Mouse (Mus musculus): ENCODE results near the gene Copb1. TPM values are rescaled to one million over a fixed set of nuclear protein-coding genes. Genes with fewer than 3 reads are reported as not detected.
"Not testable (repeated sequence)": the region's sequence is repeated elsewhere in the genome, so short reads cannot be mapped to it uniquely, and the experiment has no call there.

The Copb1 gene
- polyA plus RNA-seq, 1 experiment from 2014 or later, result 93.2 TPM

- no peak overlapping the region for H3K4me2 ChIP-seq
- no peaks in the 10 kb centered on the region for H3K9me3 ChIP-seq (replicated peaks; ENCODE audit: control insufficient read depth, low read length)
- no peak overlapping the region for H3K4me3 ChIP-seq (ENCODE audit: low read depth, low read length)
- H3K27ac ChIP-seq (ENCODE audit: low read depth, low read length), result no peak overlapping the region
- no peaks in the 10 kb centered on the region for H3K4me1 ChIP-seq (ENCODE audit: control insufficient read depth, insufficient read depth, low read length)
- no peak for ATAC-seq (replicated peaks; ENCODE audit: insufficient number of reproducible peaks, low FRiP score, low TSS enrichment)
- H3K9ac ChIP-seq (ENCODE audit: low read depth, low read length), result no peak overlapping the region
- peaks cover 9% of the 10 kb centered on the region for H3K36me3 ChIP-seq (ENCODE audit: control insufficient read depth, insufficient read depth, low read length)
- no peaks in the 10 kb centered on the region for H3K27me3 ChIP-seq (ENCODE audit: control insufficient read depth, insufficient read depth, low read length)
- WGBS (ENCODE audit: insufficient replicate concordance), result 91% methylated on average over 1 of the region's 1 CpGs
Observed at GRCm38 (mm10) chr7:114209841-114210240, 44.7 kb downstream of the Copb1 start.

- Histone ChIP-seq H3K27me3 (ENCODE audit: control insufficient read depth, insufficient read depth, low read length) (no peaks in the 10 kb centered on the region), H3K27ac (ENCODE audit: low read depth, low read length) (no peak overlapping the region), H3K4me1 (ENCODE audit: control insufficient read depth, insufficient read depth, low read length) (peaks cover 20% of the 10 kb centered on the region), H3K4me2 (no peak overlapping the region), H3K36me3 (ENCODE audit: control insufficient read depth, insufficient read depth, low read length) (no peaks in the 10 kb centered on the region), H3K9ac (ENCODE audit: low read depth, low read length) (no peak overlapping the region), H3K9me3 (replicated peaks; ENCODE audit: control insufficient read depth, low read length) (no peaks in the 10 kb centered on the region), H3K4me3 (ENCODE audit: low read depth, low read length) (no peak overlapping the region)
- ATAC-seq (replicated peaks; ENCODE audit: insufficient number of reproducible peaks, low FRiP score, low TSS enrichment), result no peak
- 52% methylated on average over 9 of the region's 9 CpGs for WGBS (ENCODE audit: insufficient replicate concordance)
Observed at GRCm38 (mm10) chr7:114203491-114204359, 50.8 kb downstream of the Copb1 start.

GRCm38 (mm10) chr7:114202972-114203404 lies 51.5 kb downstream of the Copb1 start:
- no peak overlapping the region for H3K27ac ChIP-seq (ENCODE audit: low read depth, low read length)
- no peaks in the 10 kb centered on the region for H3K36me3 ChIP-seq (ENCODE audit: control insufficient read depth, insufficient read depth, low read length)
- peaks cover 20% of the 10 kb centered on the region for H3K4me1 ChIP-seq (ENCODE audit: control insufficient read depth, insufficient read depth, low read length)
- no peaks in the 10 kb centered on the region for H3K27me3 ChIP-seq (ENCODE audit: control insufficient read depth, insufficient read depth, low read length)
- no peak overlapping the region for H3K4me2 ChIP-seq
- no peak for ATAC-seq (replicated peaks; ENCODE audit: insufficient number of reproducible peaks, low FRiP score, low TSS enrichment)
- H3K4me3 ChIP-seq (ENCODE audit: low read depth, low read length), result no peak overlapping the region
- no peak overlapping the region for H3K9ac ChIP-seq (ENCODE audit: low read depth, low read length)
- no peaks in the 10 kb centered on the region for H3K9me3 ChIP-seq (replicated peaks; ENCODE audit: control insufficient read depth, low read length)
- WGBS (ENCODE audit: insufficient replicate concordance), result 77% methylated on average over 5 of the region's 5 CpGs

- 66% methylated on average over 2 of the region's 2 CpGs for WGBS (ENCODE audit: insufficient replicate concordance)
- Histone ChIP-seq H3K4me3 (ENCODE audit: low read depth, low read length) (no peak overlapping the region), H3K36me3 (ENCODE audit: control insufficient read depth, insufficient read depth, low read length) (no peaks in the 10 kb centered on the region), H3K4me1 (ENCODE audit: control insufficient read depth, insufficient read depth, low read length) (peaks cover 20% of the 10 kb centered on the region), H3K27ac (ENCODE audit: low read depth, low read length) (peak overlapping the region; percentile 50; the same call in 1 of the 2 replicates), H3K9ac (ENCODE audit: low read depth, low read length) (no peak overlapping the region), H3K27me3 (ENCODE audit: control insufficient read depth, insufficient read depth, low read length) (no peaks in the 10 kb centered on the region), H3K9me3 (replicated peaks; ENCODE audit: control insufficient read depth, low read length) (no peaks in the 10 kb centered on the region), H3K4me2 (no peak overlapping the region)
- no peak for ATAC-seq (replicated peaks; ENCODE audit: insufficient number of reproducible peaks, low FRiP score, low TSS enrichment)
Observed at GRCm38 (mm10) chr7:114200651-114201050, 53.9 kb downstream of the Copb1 start.

GRCm38 (mm10) chr7:114199428-114200110 lies 54.9 kb downstream of the Copb1 start:
- Histone ChIP-seq H3K9ac (ENCODE audit: low read depth, low read length) (no peak overlapping the region), H3K4me2 (no peak overlapping the region), H3K27me3 (ENCODE audit: control insufficient read depth, insufficient read depth, low read length) (no peaks in the 10 kb centered on the region), H3K4me1 (ENCODE audit: control insufficient read depth, insufficient read depth, low read length) (peaks cover 20% of the 10 kb centered on the region), H3K36me3 (ENCODE audit: control insufficient read depth, insufficient read depth, low read length) (no peaks in the 10 kb centered on the region), H3K9me3 (replicated peaks; ENCODE audit: control insufficient read depth, low read length) (no peaks in the 10 kb centered on the region), H3K4me3 (ENCODE audit: low read depth, low read length) (no peak overlapping the region), H3K27ac (ENCODE audit: low read depth, low read length) (no peak overlapping the region)
- no peak for ATAC-seq (replicated peaks; ENCODE audit: insufficient number of reproducible peaks, low FRiP score, low TSS enrichment)
- WGBS (ENCODE audit: insufficient replicate concordance), result 36% methylated on average over 3 of the region's 3 CpGs

- peaks cover 17% of the 10 kb centered on the region for H3K4me1 ChIP-seq (ENCODE audit: control insufficient read depth, insufficient read depth, low read length)
- H3K4me2 ChIP-seq, result no peak overlapping the region
- H3K9ac ChIP-seq (ENCODE audit: low read depth, low read length), result no peak overlapping the region
- no peaks in the 10 kb centered on the region for H3K9me3 ChIP-seq (replicated peaks; ENCODE audit: control insufficient read depth, low read length)
- H3K4me3 ChIP-seq (ENCODE audit: low read depth, low read length), result no peak overlapping the region
- ATAC-seq (replicated peaks; ENCODE audit: insufficient number of reproducible peaks, low FRiP score, low TSS enrichment), result no peak
- no peaks in the 10 kb centered on the region for H3K27me3 ChIP-seq (ENCODE audit: control insufficient read depth, insufficient read depth, low read length)
- 76% methylated on average over 1 of the region's 1 CpGs for WGBS (ENCODE audit: insufficient replicate concordance)
- H3K27ac ChIP-seq (ENCODE audit: low read depth, low read length), result no peak overlapping the region
- no peaks in the 10 kb centered on the region for H3K36me3 ChIP-seq (ENCODE audit: control insufficient read depth, insufficient read depth, low read length)
Observed at GRCm38 (mm10) chr7:114198252-114198651, 56.3 kb downstream of the Copb1 start.

- 86% methylated on average over 2 of the region's 2 CpGs for WGBS (ENCODE audit: insufficient replicate concordance)
- H3K4me1 ChIP-seq (ENCODE audit: control insufficient read depth, insufficient read depth, low read length); H3K9me3 ChIP-seq (replicated peaks; ENCODE audit: control insufficient read depth, low read length); ATAC-seq (replicated peaks; ENCODE audit: insufficient number of reproducible peaks, low FRiP score, low TSS enrichment); H3K4me3 ChIP-seq (ENCODE audit: low read depth, low read length); H3K27ac ChIP-seq (ENCODE audit: low read depth, low read length); H3K9ac ChIP-seq (ENCODE audit: low read depth, low read length); H3K4me2 ChIP-seq; H3K27me3 ChIP-seq (ENCODE audit: control insufficient read depth, insufficient read depth, low read length); H3K36me3 ChIP-seq (ENCODE audit: control insufficient read depth, insufficient read depth, low read length): not testable (repeated sequence)
Observed at GRCm38 (mm10) chr7:114196588-114196987, 57.9 kb downstream of the Copb1 start.

GRCm38 (mm10) chr7:114194788-114195187 lies 59.7 kb downstream of the Copb1 start:
- H3K36me3 ChIP-seq (ENCODE audit: control insufficient read depth, insufficient read depth, low read length); H3K27ac ChIP-seq (ENCODE audit: low read depth, low read length); H3K4me2 ChIP-seq; H3K4me1 ChIP-seq (ENCODE audit: control insufficient read depth, insufficient read depth, low read length); H3K9ac ChIP-seq (ENCODE audit: low read depth, low read length); H3K4me3 ChIP-seq (ENCODE audit: low read depth, low read length); ATAC-seq (replicated peaks; ENCODE audit: insufficient number of reproducible peaks, low FRiP score, low TSS enrichment); H3K27me3 ChIP-seq (ENCODE audit: control insufficient read depth, insufficient read depth, low read length); H3K9me3 ChIP-seq (replicated peaks; ENCODE audit: control insufficient read depth, low read length): not testable (repeated sequence)
- 70% methylated on average over 2 of the region's 2 CpGs for WGBS (ENCODE audit: insufficient replicate concordance)

Measured in heart, embryonic 11.5 days (tissue).